Mouse (Mus musculus): ENCODE measurements around the gene Serp2. TPM values are rescaled to one million over a fixed set of nuclear protein-coding genes. Genes with fewer than 3 reads are reported as not detected.

Gene Serp2
- total RNA-seq, 2 experiments from 2014 or later = 170 to 173 TPM

GRCm38 (mm10) chr14:76506425-76507205 lies 50.1 kb downstream of the Serp2 start:
- intact Hi-C loops (cut with DNase I) = loop anchor here (5.0 kb wide), 4 partner anchors 51 to 256 kb away; partner anchors contain the start of gene Serp2
- peak; percentile 34 to 67 for DNase-seq (ENCODE audit: extremely low spot score in 1 of 2, low spot score in 2 of 2)

GRCm38 (mm10) chr14:76505439-76506220 lies 51.1 kb downstream of the Serp2 start:
- intact Hi-C loops (cut with DNase I) = loop anchor here (2.0 to 5.0 kb wide), 5 partner anchors 52 to 369 kb away; partner anchors contain the start of gene Serp2
- peak; percentile 89 to 94 for DNase-seq (ENCODE audit: extremely low spot score in 1 of 2, low spot score in 2 of 2)

- intact Hi-C loops (cut with DNase I) = loop anchor here (2.0 to 5.0 kb wide), 5 partner anchors 52 to 370 kb away; partner anchors contain the start of gene Serp2
- no peak for DNase-seq (ENCODE audit: extremely low spot score in 1 of 2, low spot score in 2 of 2)
These were observed 51.6 kb downstream of the Serp2 start for GRCm38 (mm10) chr14:76505101-76505438.

- peak; percentile 89 to 96 for DNase-seq (ENCODE audit: extremely low spot score in 1 of 2, low spot score in 2 of 2)
- intact Hi-C loops (cut with DNase I) = loop anchor here (2.0 kb wide), 1 partner anchor 371 kb away; no protein-coding TSS in a partner anchor
These were observed 52.5 kb downstream of the Serp2 start for GRCm38 (mm10) chr14:76504121-76504737.

- DNase-seq (ENCODE audit: extremely low spot score in 1 of 2, low spot score in 2 of 2) = peak in 1 of 2 experiments; percentile 36
- intact Hi-C loops (cut with DNase I) = loop anchor here (2.0 kb wide), 1 partner anchor 505 kb away; no protein-coding TSS in a partner anchor
These were observed 53.3 kb downstream of the Serp2 start for GRCm38 (mm10) chr14:76503231-76503851.

GRCm38 (mm10) chr14:76500036-76500435 lies 56.7 kb downstream of the Serp2 start:
- intact Hi-C loops (cut with DNase I) = no loop called here
- DNase-seq (ENCODE audit: extremely low spot score in 1 of 2, low spot score in 2 of 2) = no peak

- no peak for DNase-seq (ENCODE audit: extremely low spot score in 1 of 2, low spot score in 2 of 2)
- intact Hi-C loops (cut with DNase I) = no loop called here
These were observed 57.2 kb downstream of the Serp2 start for GRCm38 (mm10) chr14:76499492-76499891.

- DNase-seq (ENCODE audit: extremely low spot score in 1 of 2, low spot score in 2 of 2) = no peak
- intact Hi-C loops (cut with DNase I) = no loop called here
These were observed 58.5 kb downstream of the Serp2 start for GRCm38 (mm10) chr14:76498210-76498609.

- intact Hi-C loops (cut with DNase I) = no loop called here
- no peak for DNase-seq (ENCODE audit: extremely low spot score in 1 of 2, low spot score in 2 of 2)
These were observed 59.5 kb downstream of the Serp2 start for GRCm38 (mm10) chr14:76497187-76497586.

GRCm38 (mm10) chr14:76495022-76495421 lies 61.7 kb downstream of the Serp2 start:
- intact Hi-C loops (cut with DNase I) = no loop called here
- no peak for DNase-seq (ENCODE audit: extremely low spot score in 1 of 2, low spot score in 2 of 2)

- DNase-seq (ENCODE audit: extremely low spot score in 1 of 2, low spot score in 2 of 2) = no peak
- intact Hi-C loops (cut with DNase I) = no loop called here
These were observed 67.6 kb downstream of the Serp2 start for GRCm38 (mm10) chr14:76489128-76489527.

GRCm38 (mm10) chr14:76488101-76489044 lies 68.3 kb downstream of the Serp2 start:
- intact Hi-C loops (cut with DNase I) = no loop called here
- DNase-seq (ENCODE audit: extremely low spot score in 1 of 2, low spot score in 2 of 2) = no peak

GRCm38 (mm10) chr14:76487609-76488008 lies 69.1 kb downstream of the Serp2 start:
- intact Hi-C loops (cut with DNase I) = no loop called here
- DNase-seq (ENCODE audit: extremely low spot score in 1 of 2, low spot score in 2 of 2) = no peak

- no peak for DNase-seq (ENCODE audit: extremely low spot score in 1 of 2, low spot score in 2 of 2)
- intact Hi-C loops (cut with DNase I) = no loop called here
These were observed 73.0 kb downstream of the Serp2 start for GRCm38 (mm10) chr14:76483701-76484100.

Measured in left cerebral cortex, postnatal 10 days (tissue).